Mouse (Mus musculus) liver, adult 2 months (tissue): ENCODE results near the gene Clca3b. TPM values are rescaled to one million over a fixed set of nuclear protein-coding genes. Genes with fewer than 3 reads are reported as not detected.
"Not testable (repeated sequence)": the region's sequence is repeated elsewhere in the genome, so short reads cannot be mapped to it uniquely, and the experiment has no call there.

ENCODE experiments used
- DNase-seq: peaks from one replicate; pipeline ENCODE4 v3.0.0-alpha.2; 2011; ENCODE audit warnings: low read depth, low spot score; ENCODE audit errors: extremely low read depth
- H3K27ac ChIP-seq: fragments of 200-500 bp; replicated peaks from 2 replicates; pipeline ENCODE4 v1.5.1; 2012; ENCODE audit warnings: low read depth, mild to moderate bottlenecking, control low read depth, inconsistent platforms, low read length; ENCODE audit not compliant: insufficient read depth
- H3K27me3 ChIP-seq: fragments of 200-500 bp; 2 replicates; pipeline ENCODE4 v1.6.1; 2012; ENCODE audit warnings: mild to moderate bottlenecking, moderate library complexity, low read length, inconsistent platforms; ENCODE audit not compliant: control insufficient read depth, insufficient read depth
- H3K36me3 ChIP-seq: fragments of 200-500 bp; 2 replicates; pipeline ENCODE4 v1.6.1; 2012; ENCODE audit warnings: low read length, inconsistent platforms; ENCODE audit not compliant: control insufficient read depth, insufficient read depth
- H3K4me1 ChIP-seq: fragments of 200-500 bp; 2 replicates; pipeline ENCODE4 v1.6.1; 2011; ENCODE audit warnings: low read length; ENCODE audit not compliant: control insufficient read depth, insufficient read depth
- H3K4me3 ChIP-seq: fragments of 200-500 bp; 2 replicates; pipeline ENCODE4 v1.5.1; 2011; ENCODE audit warnings: low read depth, mild to moderate bottlenecking, control low read depth, low read length, moderate library complexity; ENCODE audit not compliant: insufficient read depth
- H3K79me2 ChIP-seq: fragments of 200-500 bp; 2 replicates; pipeline ENCODE4 v1.6.1; 2012; ENCODE audit warnings: inconsistent platforms, mild to moderate bottlenecking, low read length, moderate library complexity; ENCODE audit not compliant: control insufficient read depth, insufficient read depth
- H3K9ac ChIP-seq: fragments of 200-500 bp; 2 replicates; pipeline ENCODE4 v1.6.1; 2012; ENCODE audit warnings: low read depth, mild to moderate bottlenecking, control low read depth, inconsistent platforms, low read length
- CTCF ChIP-seq: fragments of 200-500 bp; IDR thresholded peaks from 2 replicates; pipeline ENCODE4 v1.5.1; 2011; ENCODE audit warnings: low read depth, low read length, control low read depth
- POLR2A ChIP-seq: fragments of 200-500 bp; IDR thresholded peaks from 2 replicates; pipeline ENCODE4 v1.6.1; 2011; ENCODE audit warnings: low read length, control low read depth; ENCODE audit not compliant: insufficient read depth; ENCODE audit errors: extremely low read depth
- WGBS: fragments of 180-500 bp; shearing (Covaris S2); methylation state at CpG from one replicate; pipeline ENCODE4 v1.1.7; 2018; 5-methylcytosine and 5-hydroxymethylcytosine counted together
- polyA plus RNA-seq: library from polyadenylated mRNA; depleted of rRNA; stranded (reverse); fragments of >200 nt; gene quantifications from 2 replicates; pipeline ENCODE4 v1.2.3, GENCODE M21; 2012
- total RNA-seq: library from RNA; depleted of rRNA; stranded (reverse); fragments of >200 nt; gene quantifications from 2 replicates; pipeline ENCODE4 v1.2.3, GENCODE M21; 2014

Clca3b gene
- total and polyA plus RNA-seq, 2 experiments = not detected

- Histone ChIP-seq H3K9ac (no peak overlapping the region), H3K36me3 (no peaks in the 10 kb centered on the region), H3K4me1 (no peaks in the 10 kb centered on the region), H3K27me3 (no peaks in the 10 kb centered on the region), H3K27ac (no peak overlapping the region), H3K4me3 (no peak overlapping the region), H3K79me2 (no peaks in the 10 kb centered on the region)
- TF ChIP-seq POLR2A = no peak
- TF ChIP-seq CTCF = no peak
- WGBS = 84% methylated on average over 6 of the region's 6 CpGs
- no peak for DNase-seq
Measured at GRCm38 (mm10) chr3:144827257-144827656, 21.9 kb downstream of the Clca3b start.

- 17% methylated on average over 10 of the region's 10 CpGs for WGBS
- Histone ChIP-seq H3K27me3 (no peaks in the 10 kb centered on the region), H3K9ac (no peak overlapping the region), H3K4me1 (no peaks in the 10 kb centered on the region), H3K79me2 (no peaks in the 10 kb centered on the region), H3K4me3 (no peak overlapping the region), H3K27ac (no peak overlapping the region), H3K36me3 (no peaks in the 10 kb centered on the region)
- no peak for TF ChIP-seq POLR2A
- TF ChIP-seq CTCF = peak; percentile 76
- DNase-seq = peak; percentile 35
Measured at GRCm38 (mm10) chr3:144825151-144825550, 24.0 kb downstream of the Clca3b start.

- no peak overlapping the region for H3K27ac ChIP-seq
- H3K79me2 ChIP-seq = no peaks in the 10 kb centered on the region
- no peaks in the 10 kb centered on the region for H3K36me3 ChIP-seq
- H3K9ac ChIP-seq = no peak overlapping the region
- 87% methylated on average over 5 of the region's 5 CpGs for WGBS
- no peak for DNase-seq
- H3K27me3 ChIP-seq = no peaks in the 10 kb centered on the region
- no peaks in the 10 kb centered on the region for H3K4me1 ChIP-seq
- no peak overlapping the region for H3K4me3 ChIP-seq
- no peak for TF ChIP-seq CTCF
Measured at GRCm38 (mm10) chr3:144823331-144823730, 25.8 kb downstream of the Clca3b start.

- Histone ChIP-seq H3K9ac (no peak overlapping the region), H3K36me3 (no peaks in the 10 kb centered on the region), H3K27me3 (no peaks in the 10 kb centered on the region), H3K79me2 (no peaks in the 10 kb centered on the region), H3K4me1 (no peaks in the 10 kb centered on the region), H3K27ac (no peak overlapping the region), H3K4me3 (no peak overlapping the region)
- DNase-seq = no peak
- TF ChIP-seq CTCF (no peak), POLR2A (no peak)
- WGBS = 69% methylated on average over 1 of the region's 1 CpGs
Measured at GRCm38 (mm10) chr3:144820632-144821031, 28.5 kb downstream of the Clca3b start.

- not testable (repeated sequence) for DNase-seq, H3K4me3 ChIP-seq, H3K4me1 ChIP-seq, H3K27ac ChIP-seq, H3K36me3 ChIP-seq, H3K9ac ChIP-seq, H3K79me2 ChIP-seq, H3K27me3 ChIP-seq
- 78% methylated on average over 6 of the region's 6 CpGs for whole genome bisulfite sequencing
Measured at GRCm38 (mm10) chr3:144819219-144819618, 29.9 kb downstream of the Clca3b start, which contains the start of gene Clca3a2. Gene Clca3a2 (minus strand): TSS chr3:144819494.

- not testable (repeated sequence) for H3K79me2 ChIP-seq, H3K9ac ChIP-seq, H3K27me3 ChIP-seq, H3K27ac ChIP-seq, H3K4me3 ChIP-seq, H3K36me3 ChIP-seq, DNase-seq, H3K4me1 ChIP-seq
- 90% methylated on average over 6 of the region's 6 CpGs for WGBS
Measured at GRCm38 (mm10) chr3:144813336-144813735, 35.8 kb downstream of the Clca3b start.
